Mouse (Mus musculus) Patski (cell line): Measurements from ENCODE around the gene Ptprf. TPM values are rescaled to one million over a fixed set of nuclear protein-coding genes. Genes with fewer than 3 reads are reported as not detected.

Experiments used
- ATAC-seq: fragments of 100-300 bp; one replicate; pipeline ENCODE4 v1.8.0; 2021
- CTCF ChIA-PET: fragments of 350-600 bp; sonication (Branson Sonifier 250); formaldehyde crosslinking; loops from one replicate; lab custom pipeline; 2022; ENCODE audit warnings: inconsistent platforms; lab: Charles Lee
- POLR2A ChIA-PET: fragments of 350-600 bp; sonication (Branson Sonifier 250); formaldehyde crosslinking; loops from one replicate; lab custom pipeline; 2022; ENCODE audit warnings: antibody characterized with exemption, inconsistent platforms; lab: Charles Lee
- DNase-seq: peaks from one replicate; pipeline ENCODE4 v3.0.0-alpha.2; 2011; ENCODE audit warnings: low read depth, low spot score
- H3K27me3 ChIP-seq: fragments of 371-371 bp; one replicate; pipeline ENCODE4 v1.5.1; 2021
- CTCF ChIP-seq: fragments of 100-300 bp; IDR thresholded peaks from one replicate; pipeline ENCODE4 v1.5.1; 2021
- in situ Hi-C: fragments of 300-500 bp; cut with MboI; formaldehyde crosslinking; loops from 3 replicates; pipeline ENCODE4 v1.11.1; 2018; ENCODE audit warnings: low pct_unique_long_range_greater_than_20kb, mixed read lengths
- polyA plus RNA-seq: library from polyadenylated mRNA; unstranded; gene quantifications from one replicate; pipeline ENCODE4 v1.2.3, GENCODE M21; 2021

Ptprf gene
- polyA plus RNA-seq, 1 experiment from 2014 or later = 5.9 TPM

DNA sequence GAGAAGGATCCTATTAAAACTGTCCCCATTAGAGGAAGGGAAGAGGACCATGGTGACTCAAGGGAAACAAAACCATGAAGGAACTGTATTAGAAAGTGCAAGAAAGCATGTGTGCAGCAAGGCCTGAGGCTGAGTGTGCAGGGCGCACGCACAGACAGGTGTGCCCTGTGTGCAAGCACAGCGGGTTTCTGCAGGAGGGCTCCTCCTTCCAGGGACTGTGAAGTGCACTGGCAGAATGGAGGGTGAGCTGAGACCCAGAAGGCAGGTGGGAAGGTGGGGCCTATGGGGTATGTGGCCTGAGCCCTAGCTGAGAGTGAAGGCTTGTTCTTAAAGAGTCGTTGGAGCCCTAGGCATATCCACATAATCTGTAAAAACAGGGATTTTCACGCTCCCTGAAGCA lies 1.9 kb downstream of the Ptprf start:
- ATAC-seq (no peak), DNase-seq (no peak)
- H3K27me3 ChIP-seq = no peaks in the 10 kb centered on the region
- in situ Hi-C loops = no loop called here
- ChIA-PET CTCF (no interaction called here), POLR2A (no interaction called here)
- TF ChIP-seq CTCF = no peak

GRCm38 (mm10) chr4:118288531-118288930 lies 2.7 kb downstream of the Ptprf start:
- no peak for DNase-seq
- CTCF ChIA-PET = no interaction called here
- in situ Hi-C loops = no loop called here
- POLR2A ChIA-PET = no interaction called here
- ATAC-seq = no peak
- H3K27me3 ChIP-seq = no peaks in the 10 kb centered on the region
- no peak for TF ChIP-seq CTCF

- in situ Hi-C loops = no loop called here
- POLR2A ChIA-PET = no interaction called here
- no peak for DNase-seq
Measured at GRCm38 (mm10) chr4:118286202-118286601, 5.0 kb downstream of the Ptprf start.

GRCm38 (mm10) chr4:118282182-118282562 lies 9.0 kb downstream of the Ptprf start:
- POLR2A ChIA-PET = interaction anchor here (1.1 kb wide), 1 partner anchor 31 kb away, joined by 3 read pairs; no protein-coding TSS in a partner anchor
- no peak for DNase-seq
- in situ Hi-C loops = no loop called here
- H3K27me3 ChIP-seq = no peaks in the 10 kb centered on the region
- no peak for ATAC-seq
- CTCF ChIA-PET = no interaction called here
- no peak for TF ChIP-seq CTCF

More at GRCm38 (mm10) chr4:118286202-118286601, 5.0 kb downstream of the Ptprf start:
- CTCF ChIA-PET = no interaction called here
- TF ChIP-seq CTCF = no peak
- ATAC-seq = no peak
- H3K27me3 ChIP-seq = no peaks in the 10 kb centered on the region

- CTCF ChIA-PET = no interaction called here
- no peaks in the 10 kb centered on the region for H3K27me3 ChIP-seq
- in situ Hi-C loops = no loop called here
- DNase-seq (no peak), ATAC-seq (no peak)
- no peak for TF ChIP-seq CTCF
- POLR2A ChIA-PET = interaction anchor here (1.2 kb wide), 1 partner anchor 103 kb away, joined by 3 read pairs; no protein-coding TSS in a partner anchor
Measured at GRCm38 (mm10) chr4:118281444-118282181, 9.6 kb downstream of the Ptprf start.

DNA sequence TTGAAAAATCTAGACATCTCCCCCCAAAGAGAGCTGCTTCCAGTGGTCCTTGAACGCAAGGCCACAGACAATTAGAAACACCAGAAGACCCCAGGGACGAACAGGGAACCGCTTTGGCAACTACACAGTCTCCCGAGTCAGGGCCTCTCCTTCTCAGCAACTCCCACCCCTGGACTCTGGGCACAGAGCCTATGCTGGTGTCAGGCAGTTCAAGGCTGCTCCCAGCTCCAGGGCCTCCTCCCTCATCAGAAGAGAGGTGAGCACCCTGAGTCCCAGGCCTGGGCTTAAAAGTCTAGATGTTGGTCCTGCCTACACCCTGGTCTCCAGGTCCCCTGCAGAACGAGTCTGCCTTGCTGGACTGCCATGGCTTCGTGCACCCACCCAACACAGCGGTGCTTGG lies 10.7 kb downstream of the Ptprf start:
- no peaks in the 10 kb centered on the region for H3K27me3 ChIP-seq
- CTCF ChIA-PET = no interaction called here
- POLR2A ChIA-PET = interaction anchor here (1.2 kb wide), 1 partner anchor 102 kb away, joined by 3 read pairs; no protein-coding TSS in a partner anchor
- ATAC-seq (no peak), DNase-seq (no peak)
- in situ Hi-C loops = no loop called here
- TF ChIP-seq CTCF = no peak

DNA sequence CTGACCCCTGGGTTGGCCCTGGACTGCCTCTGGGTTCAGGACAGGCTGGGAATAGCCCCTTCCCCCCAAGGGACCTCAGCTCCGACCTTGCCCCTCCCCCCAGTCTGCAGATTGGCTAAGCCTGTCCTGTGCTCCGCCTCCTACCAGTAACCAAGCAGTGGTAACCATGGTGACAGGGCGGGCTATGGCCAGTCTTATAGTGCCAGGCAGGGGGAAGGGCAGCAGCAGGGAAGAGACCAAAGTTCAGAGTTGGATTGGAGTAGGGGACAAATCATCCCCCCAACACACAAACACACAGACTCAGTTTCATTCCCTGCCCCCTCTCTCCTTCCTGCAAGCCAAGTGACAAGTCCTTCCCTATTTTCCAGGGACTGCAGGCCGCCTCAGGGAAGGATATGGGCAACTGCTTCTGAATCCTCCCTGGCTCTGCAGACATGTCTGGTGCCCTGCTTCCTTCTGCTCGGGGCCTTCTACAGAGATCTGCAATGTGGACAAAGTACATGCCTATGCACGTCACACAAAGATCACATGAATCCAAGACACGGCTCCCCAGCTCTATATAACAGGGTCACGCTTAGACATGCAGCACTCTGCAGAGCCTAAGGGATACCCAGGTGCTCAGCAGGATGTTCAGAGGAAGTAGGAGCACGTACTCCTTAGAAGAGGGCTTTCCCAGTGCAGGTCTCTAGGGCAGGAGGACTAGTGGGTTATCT lies 14.5 kb downstream of the Ptprf start:
- ChIA-PET CTCF (no interaction called here), POLR2A (no interaction called here)
- ATAC-seq (peak; percentile 12), DNase-seq (no peak)
- no peaks in the 10 kb centered on the region for H3K27me3 ChIP-seq
- in situ Hi-C loops = no loop called here
- no peak for TF ChIP-seq CTCF

DNA sequence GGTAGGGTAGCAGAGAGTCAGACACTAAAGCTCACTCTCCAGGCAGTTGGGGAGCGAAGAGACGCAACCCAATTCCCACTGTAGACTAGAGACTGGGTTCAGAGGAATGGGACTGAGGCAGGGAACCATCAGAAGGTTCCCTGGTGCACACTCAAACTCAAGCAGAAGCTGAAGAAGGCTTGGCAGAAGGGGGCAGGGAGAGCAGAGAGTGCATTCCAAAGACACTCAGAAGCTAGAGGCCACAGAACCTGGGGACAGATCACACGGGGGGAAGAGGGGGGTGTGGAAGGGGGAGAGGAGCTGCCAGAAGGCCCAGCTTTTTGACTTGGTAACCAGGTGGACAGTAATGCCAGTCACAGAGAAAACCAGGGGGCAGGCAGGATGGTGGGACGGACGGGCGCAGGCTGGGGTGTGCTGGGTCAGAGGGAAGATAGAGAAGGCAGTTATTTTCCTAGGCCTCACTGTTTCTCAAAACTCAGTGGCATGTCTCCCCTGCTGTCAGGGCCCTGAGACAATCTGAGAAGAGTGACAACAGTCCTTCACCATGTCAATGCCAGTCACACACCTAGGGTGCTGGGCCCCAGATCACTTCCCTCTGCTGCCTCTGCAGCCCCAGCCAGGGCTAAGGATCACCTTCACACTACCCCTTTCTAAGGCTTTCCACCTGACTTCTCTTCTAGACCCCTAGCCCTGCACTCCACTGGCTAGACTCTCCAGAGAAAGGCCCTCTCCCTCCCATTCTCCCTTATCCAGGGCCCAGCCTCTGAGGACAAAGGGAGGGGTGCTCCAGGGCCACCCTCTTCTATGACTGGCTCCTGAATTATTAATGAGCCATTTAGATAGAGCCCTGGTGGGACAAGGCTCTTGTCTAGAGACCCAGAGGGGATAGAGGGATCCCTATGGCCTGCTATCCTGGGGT lies 15.3 kb downstream of the Ptprf start:
- in situ Hi-C loops = no loop called here
- DNase-seq (no peak), ATAC-seq (no peak)
- no peak for TF ChIP-seq CTCF
- ChIA-PET POLR2A (no interaction called here), CTCF (no interaction called here)
- no peaks in the 10 kb centered on the region for H3K27me3 ChIP-seq

- no peak for TF ChIP-seq CTCF
- no peak for ATAC-seq
- in situ Hi-C loops = no loop called here
- ChIA-PET CTCF (no interaction called here), POLR2A (no interaction called here)
- H3K27me3 ChIP-seq = no peaks in the 10 kb centered on the region
- no peak for DNase-seq
Measured at GRCm38 (mm10) chr4:118274521-118274920, 16.7 kb downstream of the Ptprf start.

DNA sequence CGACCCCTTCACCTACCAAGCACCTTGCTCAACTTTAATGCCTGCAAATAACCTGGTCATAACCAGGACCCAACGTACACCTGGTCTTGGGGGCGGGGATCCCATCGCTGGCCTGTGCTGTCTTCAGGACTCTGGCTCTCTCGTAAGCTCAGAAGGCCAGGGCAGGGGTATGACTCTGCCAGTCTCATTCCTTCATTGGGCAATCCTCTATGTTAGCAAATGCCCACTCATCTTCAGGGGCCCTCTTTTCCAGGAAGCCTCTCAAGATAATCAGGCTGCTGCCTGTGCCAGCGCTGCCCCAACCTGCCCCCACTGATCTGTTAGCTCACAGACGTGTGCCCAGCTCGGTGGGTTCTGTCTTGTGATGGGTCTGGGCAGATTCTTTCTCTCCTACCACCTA lies 17.2 kb downstream of the Ptprf start:
- no peaks in the 10 kb centered on the region for H3K27me3 ChIP-seq
- POLR2A ChIA-PET = no interaction called here
- DNase-seq (no peak), ATAC-seq (no peak)
- in situ Hi-C loops = no loop called here
- CTCF ChIA-PET = no interaction called here
- no peak for TF ChIP-seq CTCF
